Mouse (Mus musculus) small intestine, adult 2 months (tissue): Measurements from ENCODE around the gene Aqp9.

Source experiments
- CTCF ChIP-seq: fragments of 200-500 bp; IDR thresholded peaks from 2 replicates; pipeline ENCODE4 v1.5.1; 2012; ENCODE audit warnings: low read depth, mild to moderate bottlenecking, control low read depth, inconsistent platforms, low read length, moderate library complexity, mixed read lengths; ENCODE audit not compliant: insufficient replicate concordance, insufficient read length; ENCODE audit errors: extremely low read depth
- POLR2A ChIP-seq: fragments of 200-500 bp; IDR thresholded peaks from 2 replicates; pipeline ENCODE4 v1.6.1; 2012; ENCODE audit warnings: low read depth, mild to moderate bottlenecking, control low read depth, inconsistent platforms, low read length, moderate library complexity

DNA sequence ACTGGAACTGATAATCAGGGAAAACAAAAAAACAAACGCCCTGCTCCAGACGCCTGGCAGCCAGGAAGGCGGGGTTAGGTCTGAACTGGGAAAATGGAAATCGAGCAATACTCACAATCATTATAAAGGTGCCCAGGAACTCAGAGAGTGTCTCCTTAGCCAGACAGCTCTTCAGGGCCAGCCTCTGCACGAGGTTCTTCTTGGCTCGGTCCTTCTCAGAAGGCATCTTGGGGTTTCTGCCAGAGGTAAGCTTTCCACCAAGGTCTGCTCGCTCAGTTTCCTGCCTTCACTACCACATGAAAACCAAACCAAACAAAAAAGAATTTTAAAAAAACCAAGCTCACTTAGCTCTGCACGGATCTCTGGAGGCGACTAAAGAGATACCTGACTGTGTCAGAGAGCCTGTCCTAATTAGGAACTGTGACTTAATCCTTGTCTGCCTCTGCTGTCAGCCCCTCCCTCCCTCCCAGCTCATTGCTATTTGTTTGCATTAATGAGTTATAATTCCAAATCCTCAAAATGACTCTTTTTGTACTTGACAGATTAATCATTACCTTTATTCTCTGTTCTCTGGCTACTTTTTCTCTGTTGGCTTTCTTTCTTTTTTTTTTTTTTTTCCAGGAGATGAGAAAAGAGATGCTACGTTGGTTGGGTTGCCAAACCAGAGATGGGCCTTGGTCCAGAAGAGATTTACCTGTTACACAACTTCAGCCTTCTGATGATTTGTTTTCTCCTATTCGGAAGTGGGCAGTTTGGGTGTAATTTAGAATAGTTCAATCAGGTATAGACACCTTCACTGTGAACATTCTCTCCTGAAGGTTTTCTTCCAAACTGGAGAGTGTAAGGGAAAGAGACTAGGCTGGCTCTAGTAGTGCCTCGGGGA, 5.4 kb downstream of the Aqp9 start:
- TF ChIP-seq CTCF = no peak
- TF ChIP-seq POLR2A = no peak
